Mouse (Mus musculus) brown adipose tissue, adult 24 weeks (tissue): ENCODE results near the gene Dnaja2. TPM values are rescaled to one million over a fixed set of nuclear protein-coding genes. Genes with fewer than 3 reads are reported as not detected.

Experiments used
- H3K27ac ChIP-seq: fragments of 200-500 bp; replicated peaks from 2 replicates; pipeline ENCODE4 v1.5.1; 2012; ENCODE audit warnings: low read depth, mild to moderate bottlenecking, low read length
- H3K4me1 ChIP-seq: fragments of 200-500 bp; 2 replicates; pipeline ENCODE4 v1.6.1; 2012; ENCODE audit warnings: low read length, mixed read lengths; ENCODE audit not compliant: control insufficient read depth, insufficient read depth, insufficient read length
- H3K4me3 ChIP-seq: fragments of 200-500 bp; 2 replicates; pipeline ENCODE4 v1.5.1; 2012; ENCODE audit warnings: low read depth, mild to moderate bottlenecking, low read length, moderate library complexity; ENCODE audit not compliant: insufficient read depth
- polyA plus RNA-seq: library from polyadenylated mRNA; stranded (reverse); fragments of >200 nt; gene quantifications from 2 replicates; pipeline ENCODE4 v1.2.4, GENCODE M21; 2012; ENCODE audit not compliant: missing spikeins, insufficient read depth, insufficient read length

Gene Dnaja2
- polyA plus RNA-seq, 1 experiment = 80.9 TPM

- H3K4me1 ChIP-seq = no peaks in the 10 kb centered on the region
- H3K4me3 ChIP-seq = no peak overlapping the region
- no peak overlapping the region for H3K27ac ChIP-seq
These were observed 54.7 kb downstream of the Dnaja2 start for GRCm38 (mm10) chr8:85500460-85500859.

GRCm38 (mm10) chr8:85498577-85498976 is 56.6 kb downstream of the Dnaja2 start:
- Histone ChIP-seq H3K4me1 (no peaks in the 10 kb centered on the region), H3K27ac (no peak overlapping the region), H3K4me3 (no peak overlapping the region)

- no peak overlapping the region for H3K4me3 ChIP-seq
- no peak overlapping the region for H3K27ac ChIP-seq
- no peaks in the 10 kb centered on the region for H3K4me1 ChIP-seq
These were observed 58.4 kb downstream of the Dnaja2 start for GRCm38 (mm10) chr8:85496778-85497177.

GRCm38 (mm10) chr8:85496125-85496524 is 59.0 kb downstream of the Dnaja2 start:
- Histone ChIP-seq H3K4me3 (no peak overlapping the region), H3K27ac (no peak overlapping the region), H3K4me1 (no peaks in the 10 kb centered on the region)

GRCm38 (mm10) chr8:85492940-85493931 is 61.9 kb downstream of the Dnaja2 start:
- peak overlapping the region; percentile 87 for H3K4me3 ChIP-seq
- no peaks in the 10 kb centered on the region for H3K4me1 ChIP-seq
- no peak overlapping the region for H3K27ac ChIP-seq

GRCm38 (mm10) chr8:85492125-85492875 is 62.8 kb downstream of the Dnaja2 start, which contains the start of gene Gpt2:
Gene Gpt2 (plus strand): TSS chr8:85492576.
- Histone ChIP-seq H3K27ac (no peak within 1 kb of the TSS), H3K4me1 (no peaks in the 10 kb centered on the region), H3K4me3 (peak within 1 kb of the TSS; percentile 87)

GRCm38 (mm10) chr8:85489546-85489945 is 65.6 kb downstream of the Dnaja2 start:
- Histone ChIP-seq H3K4me3 (no peak overlapping the region), H3K4me1 (no peaks in the 10 kb centered on the region), H3K27ac (no peak overlapping the region)

GRCm38 (mm10) chr8:85488631-85489030 is 66.5 kb downstream of the Dnaja2 start:
- Histone ChIP-seq H3K4me3 (no peak overlapping the region), H3K27ac (no peak overlapping the region), H3K4me1 (no peaks in the 10 kb centered on the region)

- Histone ChIP-seq H3K27ac (no peak overlapping the region), H3K4me3 (no peak overlapping the region)
These were observed 67.1 kb downstream of the Dnaja2 start for GRCm38 (mm10) chr8:85487906-85488620.

More at GRCm38 (mm10) chr8:85487906-85488620, 67.1 kb downstream of the Dnaja2 start:
- H3K4me1 ChIP-seq = no peaks in the 10 kb centered on the region

Other genes with a start within 250 kb of the Dnaja2 start
- gene Mylk3, start 169.0 kb downstream of the Dnaja2 start, polyA plus RNA-seq = not detected in 2 replicates
- 14.6 and 15.3 TPM in 2 replicates for gene 4921524J17Rik, start 122.5 kb downstream of the Dnaja2 start, polyA plus RNA-seq
- gene Gpt2, start 62.8 kb downstream of the Dnaja2 start, polyA plus RNA-seq = 11.1 TPM in 2 replicates
- gene Neto2, start 145.6 kb upstream of the Dnaja2 start, polyA plus RNA-seq = 0.44 TPM in 1 of 2 replicates, not detected in the other